Mouse (Mus musculus): ENCODE measurements around the gene Sstr1. TPM values are rescaled to one million over a fixed set of nuclear protein-coding genes. Genes with fewer than 3 reads are reported as not detected.

Sstr1 gene
- polyA plus RNA-seq (2015; fragmentation: Nextera tagmentation; extraction: Ambion mirVana) = 23.1 and 28.0 TPM in 2 replicates

DNA sequence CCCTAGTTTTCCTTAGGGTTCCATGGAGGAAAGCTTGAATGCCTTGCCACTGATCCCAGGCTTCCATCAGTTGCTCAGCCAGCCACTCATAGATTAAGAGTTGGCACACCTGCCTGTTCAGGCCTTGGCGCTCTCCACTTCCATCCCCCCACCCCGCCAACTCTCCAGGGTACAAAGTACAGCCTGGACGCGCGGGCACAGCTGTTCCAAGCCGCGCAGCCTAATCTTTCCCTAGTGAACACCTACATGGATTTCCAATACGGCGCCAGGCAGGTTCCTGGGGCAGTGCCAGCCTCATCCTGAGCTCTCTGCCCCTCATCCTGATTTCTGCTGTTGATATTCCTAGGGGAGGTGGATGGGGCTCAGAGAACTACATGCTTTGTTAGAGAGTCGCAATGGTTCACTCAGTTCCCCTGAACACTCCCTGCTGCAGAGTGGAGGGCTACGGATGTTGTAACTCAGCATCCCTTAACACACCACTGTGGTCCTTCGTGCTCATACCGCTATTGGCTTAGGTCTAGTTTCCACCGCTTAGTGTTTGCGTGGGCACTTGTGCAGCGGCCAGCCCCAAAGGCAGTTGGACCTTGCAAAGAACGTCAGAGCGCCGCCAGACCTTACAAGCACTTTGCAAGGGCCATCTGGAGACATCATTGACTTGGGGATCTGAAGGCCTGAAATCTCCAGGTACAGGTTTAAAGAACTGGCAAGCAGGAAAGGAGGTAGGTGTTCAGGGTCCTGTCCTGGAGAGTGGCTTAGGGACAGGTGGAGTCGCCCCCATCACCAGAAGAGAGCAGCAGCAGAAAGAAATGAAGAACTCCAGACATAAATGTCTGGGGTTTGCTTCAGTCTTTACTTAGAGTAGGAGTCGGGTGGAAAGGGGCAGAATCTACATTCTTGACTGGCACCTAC is at the start of gene Sstr1:
TSS of gene Sstr1 (plus strand) at position 610 of the 909 bp plus-strand sequence.

Other genes with a start within 250 kb of the Sstr1 start
- gene Clec14a, start 57.5 kb downstream of the Sstr1 start, polyA plus RNA-seq (2015; fragmentation: Nextera tagmentation; extraction: Ambion mirVana) = 9.2 and 9.5 TPM in 2 replicates